Mouse (Mus musculus) neural tube, embryonic 13.5 days (tissue): ENCODE measurements at regions not wholly inside any gene's neighbourhood (a gene's known extent, or its start where the extent isn't known, plus 50 kb on each side); places are given as distances from the start of the nearest gene placed in this dataset.

Experiments used
- ATAC-seq: fragments of 200-750 bp; cut with Nextera tagmentation; 2 replicates; pipeline ENCODE4 v1.8.0; 2017; ENCODE audit warnings: low read depth, mild to moderate bottlenecking, moderate TSS enrichment, moderate library complexity
- H3K27ac ChIP-seq: fragments of 300-500 bp; sonication (generic); replicated peaks from 2 replicates; pipeline ENCODE4 v1.5.1; 2015; ENCODE audit warnings: moderate library complexity, mild to moderate bottlenecking, inconsistent platforms
- H3K27me3 ChIP-seq: fragments of 300-500 bp; sonication (generic); 2 replicates; pipeline ENCODE4 v1.6.1; 2015; ENCODE audit warnings: mild to moderate bottlenecking, inconsistent platforms
- H3K36me3 ChIP-seq: fragments of 300-500 bp; sonication (generic); 2 replicates; pipeline ENCODE4 v1.6.1; 2015; ENCODE audit warnings: mild to moderate bottlenecking, inconsistent platforms
- H3K4me1 ChIP-seq: fragments of 300-500 bp; sonication (generic); replicated peaks from 2 replicates; pipeline ENCODE4 v1.6.1; 2015; ENCODE audit warnings: inconsistent platforms
- H3K4me2 ChIP-seq: fragments of 300-500 bp; sonication (generic); 2 replicates; pipeline ENCODE4 v1.6.1; 2015; ENCODE audit warnings: inconsistent platforms, mild to moderate bottlenecking, moderate library complexity
- H3K4me3 ChIP-seq: fragments of 300-500 bp; sonication (generic); 2 replicates; pipeline ENCODE4 v1.5.1; 2015; ENCODE audit warnings: mild to moderate bottlenecking, inconsistent platforms
- H3K9ac ChIP-seq: fragments of 300-500 bp; sonication (generic); 2 replicates; pipeline ENCODE4 v1.6.1; 2015; ENCODE audit warnings: moderate library complexity, mild to moderate bottlenecking, inconsistent platforms
- H3K9me3 ChIP-seq: fragments of 300-500 bp; sonication (generic); 2 replicates; pipeline ENCODE4 v1.6.1; 2016; ENCODE audit warnings: inconsistent platforms
- WGBS: fragments of 180-500 bp; shearing (Covaris S2); methylation state at CpG from one replicate; pipeline ENCODE4 v1.1.7; 2015; 5-methylcytosine and 5-hydroxymethylcytosine counted together

GRCm38 (mm10) chr8:90192856-90193255 is 155.3 kb downstream of the Tox3 start:
- WGBS, result 36% methylated on average over 2 of the region's 2 CpGs
- H3K27ac ChIP-seq, result no peak overlapping the region
- no peak for ATAC-seq

GRCm38 (mm10) chr8:90182807-90183206 is 165.3 kb downstream of the Tox3 start:
- Histone ChIP-seq H3K4me2 (no peak overlapping the region), H3K36me3 (no peaks in the 10 kb centered on the region), H3K4me1 (peaks cover 10% of the 10 kb centered on the region; the same call in 1 of the 2 replicates), H3K9ac (no peak overlapping the region), H3K9me3 (no peaks in the 10 kb centered on the region), H3K27ac (0 out of 2 replicates have a peak overlapping the region, but pooled peaks have one; percentile 29), H3K4me3 (no peak overlapping the region), H3K27me3 (no peaks in the 10 kb centered on the region)
- ATAC-seq, result no peak
- 47% methylated on average over 6 of the region's 6 CpGs for WGBS

More at GRCm38 (mm10) chr8:90192856-90193255, 155.3 kb downstream of the Tox3 start:
- no peaks in the 10 kb centered on the region for H3K36me3 ChIP-seq
- no peaks in the 10 kb centered on the region for H3K27me3 ChIP-seq
- H3K4me1 ChIP-seq, result no peaks in the 10 kb centered on the region
- no peak overlapping the region for H3K9ac ChIP-seq
- H3K4me3 ChIP-seq, result no peak overlapping the region
- no peak overlapping the region for H3K4me2 ChIP-seq
- no peaks in the 10 kb centered on the region for H3K9me3 ChIP-seq

GRCm38 (mm10) chr8:90176771-90177170 is 171.4 kb downstream of the Tox3 start:
- Histone ChIP-seq H3K9me3 (no peaks in the 10 kb centered on the region), H3K9ac (no peak overlapping the region), H3K27ac (no peak overlapping the region), H3K4me1 (peaks cover 12% of the 10 kb centered on the region; the same call in 1 of the 2 replicates), H3K27me3 (no peaks in the 10 kb centered on the region), H3K4me2 (no peak overlapping the region), H3K4me3 (no peak overlapping the region), H3K36me3 (no peaks in the 10 kb centered on the region)
- ATAC-seq, result no peak
- 43% methylated on average over 7 of the region's 7 CpGs for WGBS

- WGBS, result 43% methylated on average over 9 of the region's 9 CpGs
- no peak for ATAC-seq
- no peaks in the 10 kb centered on the region for H3K27me3 ChIP-seq
- no peaks in the 10 kb centered on the region for H3K36me3 ChIP-seq
- H3K4me2 ChIP-seq, result no peak overlapping the region
- H3K27ac ChIP-seq, result no peak overlapping the region
- H3K9ac ChIP-seq, result no peak overlapping the region
- no peak overlapping the region for H3K4me3 ChIP-seq
- peaks cover 12% of the 10 kb centered on the region; the same call in 1 of the 2 replicates for H3K4me1 ChIP-seq
- H3K9me3 ChIP-seq, result no peaks in the 10 kb centered on the region
Measured at GRCm38 (mm10) chr8:90176335-90176734, 171.8 kb downstream of the Tox3 start.

- H3K4me3 ChIP-seq, result no peak overlapping the region
Measured at GRCm38 (mm10) chr8:90166639-90167038, 181.5 kb downstream of the Tox3 start.

GRCm38 (mm10) chr8:90151477-90151876 is 196.7 kb downstream of the Tox3 start:
- no peaks in the 10 kb centered on the region for H3K36me3 ChIP-seq
- ATAC-seq, result no peak
- no peak overlapping the region for H3K4me3 ChIP-seq
- H3K9me3 ChIP-seq, result no peaks in the 10 kb centered on the region
- peaks cover 6% of the 10 kb centered on the region for H3K4me1 ChIP-seq
- WGBS, result 90% methylated on average over 5 of the region's 5 CpGs
- no peak overlapping the region for H3K9ac ChIP-seq
- no peak overlapping the region for H3K27ac ChIP-seq
- H3K27me3 ChIP-seq, result no peaks in the 10 kb centered on the region
- H3K4me2 ChIP-seq, result no peak overlapping the region

More at GRCm38 (mm10) chr8:90166639-90167038, 181.5 kb downstream of the Tox3 start:
- no peaks in the 10 kb centered on the region for H3K27me3 ChIP-seq
- 87% methylated on average over 2 of the region's 2 CpGs for WGBS
- H3K9ac ChIP-seq, result no peak overlapping the region
- no peaks in the 10 kb centered on the region for H3K36me3 ChIP-seq
- H3K27ac ChIP-seq, result no peak overlapping the region
- no peaks in the 10 kb centered on the region for H3K4me1 ChIP-seq
- ATAC-seq, result no peak
- no peaks in the 10 kb centered on the region for H3K9me3 ChIP-seq
- H3K4me2 ChIP-seq, result no peak overlapping the region

GRCm38 (mm10) chr8:90149903-90150302 is 198.2 kb downstream of the Tox3 start:
- Histone ChIP-seq H3K4me3 (no peak overlapping the region), H3K27me3 (no peaks in the 10 kb centered on the region), H3K4me2 (no peak overlapping the region), H3K4me1 (peaks cover 6% of the 10 kb centered on the region), H3K9ac (no peak overlapping the region), H3K36me3 (no peaks in the 10 kb centered on the region), H3K9me3 (no peaks in the 10 kb centered on the region), H3K27ac (no peak overlapping the region)
- WGBS, result 66% methylated on average over 6 of the region's 6 CpGs
- no peak for ATAC-seq

GRCm38 (mm10) chr8:90134626-90135025 is 213.5 kb downstream of the Tox3 start:
- no peak overlapping the region for H3K4me2 ChIP-seq
- no peaks in the 10 kb centered on the region for H3K4me1 ChIP-seq
- ATAC-seq, result no peak
- H3K27me3 ChIP-seq, result no peaks in the 10 kb centered on the region
- no peaks in the 10 kb centered on the region for H3K9me3 ChIP-seq
- H3K36me3 ChIP-seq, result no peaks in the 10 kb centered on the region
- 83% methylated on average over 5 of the region's 5 CpGs for WGBS
- no peak overlapping the region for H3K27ac ChIP-seq
- no peak overlapping the region for H3K9ac ChIP-seq
- H3K4me3 ChIP-seq, result no peak overlapping the region

- ATAC-seq, result no peak
Measured at GRCm38 (mm10) chr8:90130704-90131267, 217.4 kb downstream of the Tox3 start.

GRCm38 (mm10) chr8:90125426-90125825 is 222.7 kb downstream of the Tox3 start:
- H3K4me2 ChIP-seq, result no peak overlapping the region
- no peak overlapping the region for H3K9ac ChIP-seq
- H3K36me3 ChIP-seq, result no peaks in the 10 kb centered on the region
- 87% methylated on average over 1 of the region's 1 CpGs for WGBS
- H3K27ac ChIP-seq, result no peak overlapping the region
- no peak for ATAC-seq
- H3K4me3 ChIP-seq, result no peak overlapping the region
- H3K27me3 ChIP-seq, result no peaks in the 10 kb centered on the region
- no peaks in the 10 kb centered on the region for H3K4me1 ChIP-seq
- no peaks in the 10 kb centered on the region for H3K9me3 ChIP-seq

More at GRCm38 (mm10) chr8:90130704-90131267, 217.4 kb downstream of the Tox3 start:
- WGBS, result 81% methylated on average over 5 of the region's 5 CpGs
- H3K4me3 ChIP-seq, result no peak overlapping the region
- no peak overlapping the region for H3K27ac ChIP-seq
- H3K4me1 ChIP-seq, result no peaks in the 10 kb centered on the region
- no peak overlapping the region for H3K9ac ChIP-seq
- no peaks in the 10 kb centered on the region for H3K36me3 ChIP-seq
- no peaks in the 10 kb centered on the region for H3K9me3 ChIP-seq
- no peak overlapping the region for H3K4me2 ChIP-seq
- H3K27me3 ChIP-seq, result no peaks in the 10 kb centered on the region

- Histone ChIP-seq H3K27me3 (no peaks in the 10 kb centered on the region), H3K36me3 (no peaks in the 10 kb centered on the region), H3K9ac (no peak overlapping the region), H3K27ac (no peak overlapping the region), H3K9me3 (no peaks in the 10 kb centered on the region), H3K4me2 (no peak overlapping the region), H3K4me1 (no peaks in the 10 kb centered on the region), H3K4me3 (no peak overlapping the region)
- ATAC-seq, result no peak
Measured at GRCm38 (mm10) chr8:90123101-90123500, 225.0 kb downstream of the Tox3 start.

GRCm38 (mm10) chr8:90121935-90122334 is 226.2 kb downstream of the Tox3 start:
- no peak overlapping the region for H3K9ac ChIP-seq
- ATAC-seq, result no peak
- H3K9me3 ChIP-seq, result no peaks in the 10 kb centered on the region
- no peaks in the 10 kb centered on the region for H3K4me1 ChIP-seq
- H3K4me2 ChIP-seq, result no peak overlapping the region
- H3K27me3 ChIP-seq, result no peaks in the 10 kb centered on the region
- no peaks in the 10 kb centered on the region for H3K36me3 ChIP-seq
- 80% methylated on average over 3 of the region's 3 CpGs for WGBS
- H3K27ac ChIP-seq, result no peak overlapping the region
- H3K4me3 ChIP-seq, result no peak overlapping the region

GRCm38 (mm10) chr8:90121017-90121416 is 227.1 kb downstream of the Tox3 start:
- ATAC-seq, result no peak
- H3K9ac ChIP-seq, result no peak overlapping the region
- H3K36me3 ChIP-seq, result no peaks in the 10 kb centered on the region
- H3K4me2 ChIP-seq, result no peak overlapping the region
- no peaks in the 10 kb centered on the region for H3K4me1 ChIP-seq
- H3K4me3 ChIP-seq, result no peak overlapping the region
- no peak overlapping the region for H3K27ac ChIP-seq
- WGBS, result 25% methylated on average over 3 of the region's 3 CpGs
- no peaks in the 10 kb centered on the region for H3K9me3 ChIP-seq
- no peaks in the 10 kb centered on the region for H3K27me3 ChIP-seq
